In genomic region chr6:51269617-51270016, GRCm38 (mm10) we compare ENCODE assay signal across 8 mouse cellular contexts.
DNase-seq lines count a peak whose midpoint lies in the region; ATAC-seq and TF ChIP-seq lines count a peak whose summit lies in the region.

No protein-coding gene starts in this region.

- H3K36me3 ChIP-seq in lung, embryonic 15.5 days = no peaks in the 10 kb centered on the region
- H3K36me3 ChIP-seq in embryonic facial prominence, embryonic 12.5 days = no peaks in the 10 kb centered on the region
- H3K36me3 ChIP-seq in hindbrain, postnatal 0 days (ENCODE audit: insufficient read depth, low read length) = no peaks in the 10 kb centered on the region

- peak overlapping the region; percentile 94 for H3K4me2 ChIP-seq in lung, embryonic 15.5 days
- H3K4me2 ChIP-seq in embryonic facial prominence, embryonic 12.5 days (replicated peaks) = peak overlapping the region; percentile 72
- peak overlapping the region; percentile 97 for H3K4me2 ChIP-seq in hindbrain, postnatal 0 days (ENCODE audit: low read depth, low read length)

- DNase-seq in lung, postnatal 36 days = no peak
- DNase-seq in hindbrain, postnatal 0 days (ENCODE audit: low spot score) = no peak
- peak; percentile 20 for DNase-seq in neural tube, embryonic 10.5 days (ENCODE audit: extremely low spot score, low spot score)
- no peak for DNase-seq in spleen, postnatal 4 days (ENCODE audit: low spot score in 2 of 2)
- no peak for DNase-seq in layer of hippocampus, postnatal 10 days (ENCODE audit: low spot score in 2 of 2)
- no peak for DNase-seq in right cerebral cortex, postnatal 25 days

- H3K27me3 ChIP-seq in lung, embryonic 15.5 days = no peaks in the 10 kb centered on the region
- no peaks in the 10 kb centered on the region for H3K27me3 ChIP-seq in embryonic facial prominence, embryonic 12.5 days
- no peaks in the 10 kb centered on the region for H3K27me3 ChIP-seq in hindbrain, postnatal 0 days (ENCODE audit: insufficient read depth, low read length)

- H3K9ac ChIP-seq in lung, embryonic 15.5 days = peak overlapping the region; percentile 81
- peak overlapping the region; percentile 68 for H3K9ac ChIP-seq in embryonic facial prominence, embryonic 12.5 days
- H3K9ac ChIP-seq in hindbrain, postnatal 0 days (replicated peaks; ENCODE audit: low read length) = peak overlapping the region; percentile 54; the same call in 1 of the 2 replicates

- H3K9me3 ChIP-seq in lung, embryonic 15.5 days = no peaks in the 10 kb centered on the region
- no peaks in the 10 kb centered on the region for H3K9me3 ChIP-seq in embryonic facial prominence, embryonic 12.5 days
- H3K9me3 ChIP-seq in hindbrain, postnatal 0 days (ENCODE audit: low read length) = no peaks in the 10 kb centered on the region

- H3K4me1 ChIP-seq in lung, embryonic 15.5 days = peaks cover 16% of the 10 kb centered on the region
- peaks cover 6% of the 10 kb centered on the region; the same call in 1 of the 2 replicates for H3K4me1 ChIP-seq in embryonic facial prominence, embryonic 12.5 days
- H3K4me1 ChIP-seq in hindbrain, postnatal 0 days (ENCODE audit: insufficient read depth, low read length) = peaks cover 7% of the 10 kb centered on the region; the same call in 1 of the 2 replicates

- peak; percentile 4; the same call in 1 of the 2 replicates for TF ChIP-seq CTCF in hindbrain, postnatal 0 days (IDR thresholded peaks at IDR 0.05; ENCODE audit: low read depth)

- no peak overlapping the region for H3K27ac ChIP-seq in lung, embryonic 15.5 days
- no peak overlapping the region for H3K27ac ChIP-seq in embryonic facial prominence, embryonic 12.5 days
- H3K27ac ChIP-seq in hindbrain, postnatal 0 days = no peak overlapping the region

- 18% methylated on average over 10 of the region's 10 CpGs for WGBS in lung, embryonic 15.5 days
- 25% methylated on average over 10 of the region's 10 CpGs for WGBS in embryonic facial prominence, embryonic 12.5 days
- 31% methylated on average over 10 of the region's 10 CpGs for WGBS in hindbrain, postnatal 0 days

- peak overlapping the region; percentile 75 for H3K4me3 ChIP-seq in lung, embryonic 15.5 days
- peak overlapping the region; percentile 71 for H3K4me3 ChIP-seq in embryonic facial prominence, embryonic 12.5 days
- peak overlapping the region; percentile 60 for H3K4me3 ChIP-seq in hindbrain, postnatal 0 days (ENCODE audit: low read length)

- ATAC-seq in lung, embryonic 15.5 days (ENCODE audit: borderline replicate concordance, extremely low read depth, low FRiP score, low TSS enrichment) = no peak
- no peak for ATAC-seq in embryonic facial prominence, embryonic 12.5 days (ENCODE audit: insufficient number of reproducible peaks, insufficient read depth, low FRiP score, low TSS enrichment)
- ATAC-seq in hindbrain, postnatal 0 days = no peak
